Mouse (Mus musculus) ES-E14 (cell line): ENCODE measurements around the gene Hbs1l. TPM values are rescaled to one million over a fixed set of nuclear protein-coding genes. Genes with fewer than 3 reads are reported as not detected.

ENCODE experiments used
- DNase-seq: peaks from one replicate; pipeline ENCODE4 v3.0.0-alpha.2; 2013; ENCODE audit warnings: low read depth, low spot score
- H3K27ac ChIP-seq: 2 replicates; pipeline ENCODE4 v1.5.1; 2012; ENCODE audit warnings: low read depth, mild to moderate bottlenecking, low read length, moderate library complexity, mixed read lengths; ENCODE audit not compliant: poor library complexity, insufficient read depth, severe bottlenecking
- H3K36me3 ChIP-seq: 2 replicates; pipeline ENCODE4 v1.6.1; 2012; ENCODE audit warnings: mild to moderate bottlenecking, low read length, moderate library complexity, mixed read lengths; ENCODE audit not compliant: control insufficient read depth, poor library complexity, insufficient read depth, severe bottlenecking
- H3K4me1 ChIP-seq, 2 experiments: fragments of 150-350 bp in 1 of 2; sonication (generic) in 1 of 2; 2 replicates each; pipeline ENCODE4 v1.6.1; 2012; ENCODE audit warnings: low read length in 2 of 2, mild to moderate bottlenecking in 1 of 2, mixed read lengths in 1 of 2; ENCODE audit not compliant: control insufficient read depth in 2 of 2, insufficient read depth in 2 of 2, poor library complexity in 1 of 2
- H3K4me3 ChIP-seq, 2 experiments: fragments of 150-350 bp in 1 of 2; sonication (generic) in 1 of 2; 2 replicates each; pipeline ENCODE4 v1.5.1; 2012; ENCODE audit warnings: low read length in 2 of 2, low read depth in 1 of 2, mild to moderate bottlenecking in 1 of 2, mixed read lengths in 1 of 2; ENCODE audit not compliant: insufficient read depth in 1 of 2, poor library complexity in 1 of 2, severe bottlenecking in 1 of 2
- H3K9ac ChIP-seq: 2 replicates; pipeline ENCODE4 v1.6.1; 2012; ENCODE audit warnings: low read depth, mild to moderate bottlenecking, low read length, mixed read lengths; ENCODE audit not compliant: poor library complexity, insufficient read depth, severe bottlenecking
- H3K9me3 ChIP-seq: fragments of 150-350 bp; sonication (generic); 2 replicates; pipeline ENCODE4 v1.6.1; 2012; ENCODE audit warnings: low read depth, mild to moderate bottlenecking, low read length; ENCODE audit not compliant: control insufficient read depth, insufficient read depth
- CHD2 ChIP-seq: IDR thresholded peaks from 2 replicates; pipeline ENCODE4 v1.6.1; 2014; ENCODE audit warnings: mild to moderate bottlenecking, low read depth, low read length, inconsistent platforms
- HCFC1 ChIP-seq: IDR thresholded peaks from 2 replicates; pipeline ENCODE4 v1.6.1; 2012; ENCODE audit warnings: low read length, inconsistent platforms, borderline replicate concordance; ENCODE audit not compliant: insufficient read depth
- MAFK ChIP-seq: IDR thresholded peaks from 2 replicates; pipeline ENCODE4 v1.6.1; 2014; ENCODE audit warnings: mild to moderate bottlenecking, low read depth, low read length, inconsistent platforms; ENCODE audit not compliant: insufficient read depth
- ZC3H11A ChIP-seq: IDR thresholded peaks from 2 replicates; pipeline ENCODE4 v1.6.1; 2012; ENCODE audit warnings: low read depth, mild to moderate bottlenecking, inconsistent platforms, low read length, borderline replicate concordance
- ZNF384 ChIP-seq: IDR thresholded peaks from 2 replicates; pipeline ENCODE4 v1.6.1; 2012; ENCODE audit warnings: low read depth, low read length, inconsistent platforms
- in situ Hi-C, 2 experiments: fragments of 600-800 bp; cut with MboI; formaldehyde crosslinking; loops; one replicate each; pipeline ENCODE4 v1.15.1; 2025; ENCODE audit warnings: low sequenced_read_pairs in 2 of 2, inconsistent platforms in 1 of 2; ENCODE audit not compliant: unreplicated experiment in 2 of 2
- total RNA-seq: library from RNA; depleted of rRNA; stranded (reverse); fragments of 300-350 nt; gene quantifications from 2 replicates; pipeline ENCODE4 v1.2.3, GENCODE M21; 2012

Gene Hbs1l
- total RNA-seq, 1 experiment = 90.0 TPM

DNA sequence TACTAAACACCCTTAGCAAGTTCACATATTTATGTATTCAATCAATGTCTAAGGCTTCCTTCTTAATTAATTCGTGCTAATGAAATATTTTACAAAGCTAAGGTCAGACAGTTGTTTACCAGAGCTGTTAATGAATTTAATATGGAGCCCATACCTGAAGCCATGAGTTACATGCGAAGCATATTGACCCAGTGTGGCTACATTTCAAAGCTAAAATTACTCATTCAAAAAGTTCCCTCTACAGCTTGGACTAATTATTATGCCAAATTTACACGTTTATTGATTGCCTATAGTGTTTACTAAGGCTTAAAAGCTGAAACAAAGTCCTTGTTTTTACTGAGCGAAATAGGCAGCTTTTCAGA, 401 bp upstream of the Hbs1l start:
- in situ Hi-C loops = no loop called here
- Histone ChIP-seq H3K9me3 (no peaks in the 10 kb centered on the region), H3K36me3 (peaks cover 6% of the 10 kb centered on the region), H3K27ac (no peak overlapping the region), H3K9ac (no peak overlapping the region), H3K4me3 (peak overlapping the region in 1 of 2 experiments; percentile 77; a peak in 2 of 4 replicates), H3K4me1 (peaks cover 2 to 7% of the 10 kb centered on the region in 2 experiments; a peak in 2 of 4 replicates)
- TF ChIP-seq CHD2 (no peak), ZC3H11A (no peak), HCFC1 (no peak), MAFK (no peak), ZNF384 (no peak)
- DNase-seq = no peak

- Histone ChIP-seq H3K4me3 (no peak overlapping the region), H3K4me1 (peaks cover 3 to 7% of the 10 kb centered on the region in 2 experiments; a peak in 2 of 4 replicates), H3K9ac (no peak overlapping the region), H3K27ac (no peak overlapping the region), H3K36me3 (peaks cover 15% of the 10 kb centered on the region), H3K9me3 (no peaks in the 10 kb centered on the region)
- TF ChIP-seq ZC3H11A (no peak), HCFC1 (no peak), MAFK (no peak), ZNF384 (no peak), CHD2 (no peak)
- DNase-seq = peak; percentile 15
- in situ Hi-C loops = no loop called here
Measured at GRCm38 (mm10) chr10:21298972-21299371, 3.2 kb downstream of the Hbs1l start.

DNA sequence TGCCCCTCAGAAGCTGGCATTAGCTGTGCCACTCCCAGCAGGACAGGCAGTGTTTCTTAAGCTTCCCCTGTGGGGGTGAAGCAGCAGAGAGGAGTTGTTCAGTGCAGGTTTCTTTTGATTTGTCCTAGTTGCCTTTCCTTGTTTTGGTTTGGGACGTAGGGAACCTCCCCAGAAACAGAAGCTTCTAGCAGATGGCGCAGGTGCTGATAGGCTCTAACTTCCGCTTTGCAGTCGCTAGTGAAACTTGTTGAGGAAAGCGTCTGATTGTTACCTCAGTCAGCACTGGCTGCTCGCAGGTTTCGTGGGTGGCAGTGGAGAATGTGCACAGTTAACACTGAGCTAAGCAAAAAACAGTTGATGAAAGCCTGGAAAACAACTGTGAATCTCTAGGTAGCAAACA, 6.0 kb downstream of the Hbs1l start:
- no peak for TF ChIP-seq CHD2
- no peak for TF ChIP-seq MAFK
- TF ChIP-seq ZC3H11A = no peak
- no peak for TF ChIP-seq HCFC1
- no peak for TF ChIP-seq ZNF384
- in situ Hi-C loops = no loop called here
- peaks cover 3 to 4% of the 10 kb centered on the region in 2 experiments; a peak in 2 of 4 replicates for H3K4me1 ChIP-seq
- H3K9ac ChIP-seq = no peak overlapping the region
- no peaks in the 10 kb centered on the region for H3K9me3 ChIP-seq
- no peak for DNase-seq
- no peak overlapping the region for H3K4me3 ChIP-seq
- H3K36me3 ChIP-seq = peaks cover 30% of the 10 kb centered on the region
- H3K27ac ChIP-seq = no peak overlapping the region

- Histone ChIP-seq H3K9me3 (no peaks in the 10 kb centered on the region), H3K36me3 (peaks cover 27% of the 10 kb centered on the region), H3K27ac (no peak overlapping the region), H3K4me3 (no peak overlapping the region), H3K4me1 (0 out of 4 replicates have a peak, but pooled peaks cover 0 to 2% of the 10 kb centered on the region in 2 experiments), H3K9ac (no peak overlapping the region)
- DNase-seq = no peak
- TF ChIP-seq CHD2 (no peak), MAFK (no peak), HCFC1 (no peak), ZNF384 (no peak), ZC3H11A (no peak)
- in situ Hi-C loops = no loop called here
Measured at GRCm38 (mm10) chr10:21304672-21305632, 9.2 kb downstream of the Hbs1l start.

GRCm38 (mm10) chr10:21313732-21314131, 18.0 kb downstream of the Hbs1l start:
- H3K9ac ChIP-seq = no peak overlapping the region
- in situ Hi-C loops = no loop called here
- H3K4me1 ChIP-seq = no peaks in the 10 kb centered on the region
- H3K36me3 ChIP-seq = peaks cover 10% of the 10 kb centered on the region; the same call in 1 of the 2 replicates
- no peak for TF ChIP-seq MAFK
- no peak for TF ChIP-seq HCFC1
- no peak for TF ChIP-seq ZC3H11A
- DNase-seq = no peak
- H3K4me3 ChIP-seq = no peak overlapping the region
- no peak overlapping the region for H3K27ac ChIP-seq
- no peaks in the 10 kb centered on the region for H3K9me3 ChIP-seq
